Mouse (Mus musculus) lung, embryonic 16.5 days (tissue): ENCODE measurements around the gene Sqstm1. TPM values are rescaled to one million over a fixed set of nuclear protein-coding genes. Genes with fewer than 3 reads are reported as not detected.
A peak's percentile ranks its signal among the peaks of the same experiment; 100 is the strongest.

Experiments
- ATAC-seq: fragments of 200-750 bp; cut with Nextera tagmentation; 2 replicates; pipeline ENCODE4 v1.8.0; 2017; ENCODE audit warnings: low read depth, mild to moderate bottlenecking, moderate library complexity
- H3K27ac ChIP-seq: fragments of 300-500 bp; sonication (generic); 2 replicates; pipeline ENCODE4 v1.5.1; 2014; ENCODE audit warnings: mild to moderate bottlenecking, control low read depth, low read length
- H3K27me3 ChIP-seq: fragments of 300-500 bp; sonication (generic); 2 replicates; pipeline ENCODE4 v1.6.1; 2014; ENCODE audit warnings: low read depth, low read length, mixed read lengths; ENCODE audit not compliant: control insufficient read depth, insufficient read depth
- H3K36me3 ChIP-seq: fragments of 300-500 bp; sonication (generic); 2 replicates; pipeline ENCODE4 v1.6.1; 2014; ENCODE audit warnings: low read length; ENCODE audit not compliant: control insufficient read depth, insufficient read depth
- H3K4me1 ChIP-seq: fragments of 300-500 bp; sonication (generic); replicated peaks from 2 replicates; pipeline ENCODE4 v1.6.1; 2014; ENCODE audit warnings: low read length, mixed read lengths; ENCODE audit not compliant: control insufficient read depth, insufficient read depth
- H3K4me2 ChIP-seq: fragments of 300-500 bp; sonication (generic); 2 replicates; pipeline ENCODE4 v1.6.1; 2014; ENCODE audit warnings: low read depth, low read length, control low read depth
- H3K4me3 ChIP-seq: fragments of 300-500 bp; sonication (generic); 2 replicates; pipeline ENCODE4 v1.5.1; 2014; ENCODE audit warnings: mild to moderate bottlenecking, low read length, control low read depth
- H3K9ac ChIP-seq: fragments of 300-500 bp; sonication (generic); 2 replicates; pipeline ENCODE4 v1.6.1; 2014; ENCODE audit warnings: low read length, control low read depth
- H3K9me3 ChIP-seq: fragments of 300-500 bp; sonication (generic); 2 replicates; pipeline ENCODE4 v1.6.1; 2016; ENCODE audit warnings: low read length; ENCODE audit not compliant: control insufficient read depth
- WGBS: fragments of 180-500 bp; shearing (Covaris S2); extraction: QIAGEN DNeasy Blood & Tissue Kit; methylation state at CpG from one replicate; pipeline ENCODE4 v1.1.7; 2014; 5-methylcytosine and 5-hydroxymethylcytosine counted together
- polyA plus RNA-seq: library from polyadenylated mRNA; unstranded; fragments of >200 nt; fragmentation: Nextera tagmentation; extraction: Ambion mirVana; gene quantifications from 2 replicates; pipeline ENCODE4 v1.2.1, GENCODE M21; 2015

Gene Sqstm1
- polyA plus RNA-seq, 1 experiment from 2014 or later, result 257 TPM

GRCm38 (mm10) chr11:50203302-50203827 lies 7.3 kb downstream of the Sqstm1 start:
- WGBS, result 86% methylated on average over 9 of the region's 9 CpGs

DNA sequence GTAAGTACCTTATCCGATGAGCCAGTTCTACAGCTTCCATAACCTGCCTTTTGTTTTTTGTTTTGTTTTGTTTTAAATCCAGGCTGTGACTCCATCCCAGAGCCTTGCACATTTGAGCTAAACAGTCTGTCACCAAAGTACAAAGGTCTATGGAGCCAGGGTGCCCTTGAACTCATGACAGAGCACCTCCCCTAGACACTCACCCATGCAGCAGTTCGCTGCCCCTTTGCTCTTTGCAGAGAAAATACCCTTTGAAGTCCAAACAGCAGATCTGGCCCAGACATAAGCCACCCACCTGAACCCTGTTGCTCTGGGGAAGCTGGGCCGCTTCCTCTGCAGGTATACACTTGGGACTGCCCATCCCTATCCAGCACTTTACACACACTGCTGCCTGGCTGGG lies 9.0 kb downstream of the Sqstm1 start:
- 0 out of 2 replicates have a peak overlapping the region, but pooled peaks have one; percentile 71 for H3K27ac ChIP-seq
- H3K4me1 ChIP-seq, result peaks cover 5% of the 10 kb centered on the region; the same call in 1 of the 2 replicates
- no peaks in the 10 kb centered on the region for H3K27me3 ChIP-seq
- no peak overlapping the region for H3K4me2 ChIP-seq
- 87% methylated on average over 3 of the region's 3 CpGs for WGBS
- H3K9me3 ChIP-seq, result no peaks in the 10 kb centered on the region
- no peak overlapping the region for H3K9ac ChIP-seq
- no peak for ATAC-seq
- H3K4me3 ChIP-seq, result no peak overlapping the region
- peaks cover 68% of the 10 kb centered on the region for H3K36me3 ChIP-seq

More at GRCm38 (mm10) chr11:50203302-50203827, 7.3 kb downstream of the Sqstm1 start:
- no peak for ATAC-seq
- H3K4me3 ChIP-seq, result no peak overlapping the region
- peaks cover 5% of the 10 kb centered on the region; the same call in 1 of the 2 replicates for H3K4me1 ChIP-seq
- no peaks in the 10 kb centered on the region for H3K27me3 ChIP-seq
- H3K9me3 ChIP-seq, result no peaks in the 10 kb centered on the region
- H3K4me2 ChIP-seq, result no peak overlapping the region
- H3K36me3 ChIP-seq, result peaks cover 80% of the 10 kb centered on the region
- H3K9ac ChIP-seq, result no peak overlapping the region
- H3K27ac ChIP-seq, result no peak overlapping the region

DNA sequence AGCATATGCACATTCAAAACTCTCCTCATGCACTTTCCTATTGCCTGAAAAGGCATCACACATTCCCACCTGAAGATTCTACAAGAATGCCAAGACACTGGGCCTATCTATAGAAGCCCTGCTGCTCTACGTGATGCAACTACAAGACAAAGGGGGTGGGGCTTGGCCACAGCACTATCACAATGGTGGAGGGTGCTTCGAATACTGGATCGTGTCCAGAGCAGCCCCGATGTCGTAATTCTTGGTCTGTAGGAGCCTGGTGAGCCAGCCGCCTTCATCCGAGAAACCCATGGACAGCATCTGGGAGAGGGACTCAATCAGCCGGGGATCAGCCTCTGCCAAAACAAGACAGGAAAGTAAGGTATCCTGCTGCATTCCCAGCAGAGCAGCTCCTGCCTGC lies 10.0 kb downstream of the Sqstm1 start:
- WGBS, result 58% methylated on average over 8 of the region's 8 CpGs
- peak overlapping the region; percentile 71 for H3K27ac ChIP-seq
- ATAC-seq, result peak; percentile 85
- H3K36me3 ChIP-seq, result peaks cover 59% of the 10 kb centered on the region
- no peaks in the 10 kb centered on the region for H3K27me3 ChIP-seq
- H3K9ac ChIP-seq, result no peak overlapping the region
- peaks cover 5% of the 10 kb centered on the region; the same call in 1 of the 2 replicates for H3K4me1 ChIP-seq
- no peak overlapping the region for H3K4me2 ChIP-seq
- no peak overlapping the region for H3K4me3 ChIP-seq
- H3K9me3 ChIP-seq, result no peaks in the 10 kb centered on the region

- Histone ChIP-seq H3K27me3 (no peaks in the 10 kb centered on the region), H3K36me3 (peaks cover 43% of the 10 kb centered on the region), H3K9me3 (no peaks in the 10 kb centered on the region), H3K4me2 (no peak overlapping the region), H3K9ac (no peak overlapping the region), H3K4me3 (no peak overlapping the region), H3K27ac (no peak overlapping the region), H3K4me1 (peaks cover 5% of the 10 kb centered on the region; the same call in 1 of the 2 replicates)
- 90% methylated on average over 2 of the region's 2 CpGs for WGBS
- no peak for ATAC-seq
Measured at GRCm38 (mm10) chr11:50198916-50199315, 11.7 kb downstream of the Sqstm1 start.

GRCm38 (mm10) chr11:50198219-50198846 lies 12.3 kb downstream of the Sqstm1 start:
- no peaks in the 10 kb centered on the region for H3K9me3 ChIP-seq
- H3K36me3 ChIP-seq, result peaks cover 40% of the 10 kb centered on the region
- 82% methylated on average over 3 of the region's 5 CpGs for WGBS
- no peaks in the 10 kb centered on the region for H3K27me3 ChIP-seq
- H3K4me2 ChIP-seq, result no peak overlapping the region
- H3K27ac ChIP-seq, result no peak overlapping the region
- H3K4me1 ChIP-seq, result peaks cover 5% of the 10 kb centered on the region; the same call in 1 of the 2 replicates
- no peak overlapping the region for H3K9ac ChIP-seq
- no peak for ATAC-seq
- no peak overlapping the region for H3K4me3 ChIP-seq

GRCm38 (mm10) chr11:50197500-50197899 lies 13.1 kb downstream of the Sqstm1 start:
- WGBS, result 92% methylated on average over 4 of the region's 4 CpGs
- ATAC-seq, result no peak
- no peak overlapping the region for H3K4me2 ChIP-seq
- H3K27ac ChIP-seq, result no peak overlapping the region
- H3K27me3 ChIP-seq, result no peaks in the 10 kb centered on the region
- H3K4me1 ChIP-seq, result peaks cover 5% of the 10 kb centered on the region; the same call in 1 of the 2 replicates
- H3K36me3 ChIP-seq, result peaks cover 38% of the 10 kb centered on the region
- no peaks in the 10 kb centered on the region for H3K9me3 ChIP-seq
- no peak overlapping the region for H3K9ac ChIP-seq
- no peak overlapping the region for H3K4me3 ChIP-seq

DNA sequence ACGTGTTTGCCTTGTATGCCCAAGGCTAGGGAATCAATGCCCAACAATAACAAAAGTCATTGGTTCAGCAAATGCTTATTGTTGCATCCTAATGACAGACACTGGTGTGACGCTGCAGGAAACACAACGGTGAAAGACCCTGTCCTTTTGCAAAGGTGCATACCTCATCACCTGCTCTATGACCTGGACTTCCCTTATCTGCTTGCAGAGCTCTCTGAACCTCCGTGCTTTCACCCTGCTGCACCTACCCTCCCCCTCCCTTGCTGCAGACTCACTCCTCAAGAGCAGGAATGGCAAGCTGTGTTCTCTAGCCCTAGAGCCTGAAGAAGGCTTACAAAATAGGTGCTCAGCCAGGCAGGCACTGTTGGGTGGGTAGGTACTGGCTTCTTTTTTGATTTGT lies 15.8 kb downstream of the Sqstm1 start:
- Histone ChIP-seq H3K27me3 (no peaks in the 10 kb centered on the region), H3K9ac (no peak overlapping the region), H3K9me3 (no peaks in the 10 kb centered on the region), H3K4me3 (no peak overlapping the region), H3K4me1 (no peaks in the 10 kb centered on the region), H3K36me3 (peaks cover 11% of the 10 kb centered on the region), H3K27ac (no peak overlapping the region), H3K4me2 (no peak overlapping the region)
- 47% methylated on average over 4 of the region's 4 CpGs for WGBS
- ATAC-seq, result no peak

GRCm38 (mm10) chr11:50194070-50194469 lies 16.6 kb downstream of the Sqstm1 start:
- H3K4me3 ChIP-seq, result no peak overlapping the region
- H3K27me3 ChIP-seq, result no peaks in the 10 kb centered on the region
- ATAC-seq, result no peak
- no peaks in the 10 kb centered on the region for H3K9me3 ChIP-seq
- H3K4me1 ChIP-seq, result no peaks in the 10 kb centered on the region
- no peak overlapping the region for H3K4me2 ChIP-seq
- H3K27ac ChIP-seq, result no peak overlapping the region
- no peak overlapping the region for H3K9ac ChIP-seq
- H3K36me3 ChIP-seq, result peaks cover 4% of the 10 kb centered on the region
- 70% methylated on average over 7 of the region's 7 CpGs for WGBS

- H3K4me2 ChIP-seq, result no peak overlapping the region
- no peak overlapping the region for H3K4me3 ChIP-seq
- ATAC-seq, result no peak
- H3K4me1 ChIP-seq, result no peaks in the 10 kb centered on the region
- H3K36me3 ChIP-seq, result no peaks in the 10 kb centered on the region
- no peaks in the 10 kb centered on the region for H3K9me3 ChIP-seq
- H3K27me3 ChIP-seq, result no peaks in the 10 kb centered on the region
- 73% methylated on average over 3 of the region's 3 CpGs for WGBS
- no peak overlapping the region for H3K9ac ChIP-seq
- no peak overlapping the region for H3K27ac ChIP-seq
Measured at GRCm38 (mm10) chr11:50192278-50192677, 18.3 kb downstream of the Sqstm1 start.
